Mouse (Mus musculus) stomach, postnatal 0 days (tissue): ENCODE measurements at regions not wholly inside any gene's neighbourhood (a gene's known extent, or its start where the extent isn't known, plus 50 kb on each side); places are given as distances from the start of the nearest gene placed in this dataset.

Source experiments
- CTCF ChIP-seq: IDR thresholded peaks from 2 replicates; pipeline ENCODE4 v1.5.1; 2016; ENCODE audit warnings: antibody characterized with exemption, low read depth, mild to moderate bottlenecking, moderate library complexity
- EP300 ChIP-seq: optimal IDR thresholded peaks from 2 replicates; pipeline ENCODE3; 2016; ENCODE audit warnings: antibody characterized with exemption

- TF ChIP-seq EP300 (no peak), CTCF (no peak)
These were observed 743.4 kb downstream of the Nova1 start for GRCm38 (mm10) chr12:46075355-46075754.
